Mouse (Mus musculus) layer of hippocampus, postnatal 25 days (tissue): ENCODE measurements around the gene Syn3. TPM values are rescaled to one million over a fixed set of nuclear protein-coding genes. Genes with fewer than 3 reads are reported as not detected.

Experiments used
- DNase-seq, 2 experiments: peaks; one replicate each; pipeline ENCODE4 v3.0.0; 2022; ENCODE audit warnings: mixed read lengths in 2 of 2, low spot score in 1 of 2; ENCODE audit errors: extremely low spot score in 1 of 2
- total RNA-seq, 2 experiments: library from RNA; stranded (reverse); gene quantifications; 2 replicates each; pipeline ENCODE4 v1.2.3; 2021

Gene Syn3
- total RNA-seq, 2 experiments from 2014 or later = 19.5 to 23.8 TPM

- DNase-seq = no peak
Observed at GRCm38 (mm10) chr10:86250149-86250922, 248.4 kb downstream of the Syn3 start.

DNA sequence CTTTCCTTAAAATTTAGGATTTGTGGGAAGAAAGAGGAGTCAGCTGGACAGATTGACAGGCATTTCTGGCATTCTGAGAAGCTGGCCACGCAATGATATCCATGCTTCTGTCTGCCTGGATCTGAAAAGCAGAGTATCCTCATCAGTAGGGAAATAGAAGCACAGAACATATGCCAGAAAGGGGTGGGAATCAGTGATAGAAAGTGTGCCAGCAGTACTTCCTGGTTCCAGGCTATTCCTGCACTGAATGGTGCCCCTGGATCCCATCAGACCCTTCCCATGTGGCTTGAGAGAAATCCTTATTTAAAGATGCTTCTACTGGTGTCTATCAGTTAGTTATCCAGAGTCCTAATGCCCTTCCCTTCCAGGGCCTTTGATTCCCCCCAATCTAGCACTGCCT lies 249.4 kb downstream of the Syn3 start:
- DNase-seq = no peak

- no peak for DNase-seq
Observed at GRCm38 (mm10) chr10:86248807-86249206, 249.9 kb downstream of the Syn3 start.

DNA sequence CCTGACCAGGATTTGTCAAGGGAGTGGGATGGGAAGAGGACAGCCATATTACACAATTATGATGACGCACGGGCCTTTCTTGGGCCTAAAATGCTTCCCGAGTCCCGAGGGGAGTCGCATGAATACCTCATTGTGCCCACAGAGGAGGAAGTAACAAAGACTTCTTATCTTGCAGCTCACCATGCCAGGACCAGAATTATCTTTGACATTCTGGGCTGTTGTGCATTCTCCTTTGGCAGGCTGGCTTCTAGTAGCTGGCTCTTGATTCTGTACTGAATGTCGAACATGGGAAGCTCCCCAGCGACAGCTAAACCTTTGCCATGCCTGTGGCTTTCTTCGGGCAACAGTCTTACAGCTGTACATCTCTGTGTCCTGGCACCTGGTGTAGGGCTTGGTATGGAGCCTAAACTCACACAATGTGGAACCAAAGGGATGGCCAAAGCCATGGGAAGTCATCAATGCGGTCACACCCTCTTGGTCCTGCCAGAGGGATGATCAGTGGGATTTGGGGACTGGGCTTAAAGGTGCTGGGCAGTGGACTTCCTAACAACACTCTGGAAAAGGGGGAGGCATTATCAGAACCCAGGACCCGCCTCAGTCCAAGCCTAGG lies 250.5 kb downstream of the Syn3 start:
- DNase-seq = no peak

- DNase-seq = no peak
Observed at GRCm38 (mm10) chr10:86245396-86245795, 253.3 kb downstream of the Syn3 start.

GRCm38 (mm10) chr10:86243525-86243924 lies 255.2 kb downstream of the Syn3 start:
- no peak for DNase-seq

GRCm38 (mm10) chr10:86242721-86243120 lies 256.0 kb downstream of the Syn3 start:
- DNase-seq = no peak

DNA sequence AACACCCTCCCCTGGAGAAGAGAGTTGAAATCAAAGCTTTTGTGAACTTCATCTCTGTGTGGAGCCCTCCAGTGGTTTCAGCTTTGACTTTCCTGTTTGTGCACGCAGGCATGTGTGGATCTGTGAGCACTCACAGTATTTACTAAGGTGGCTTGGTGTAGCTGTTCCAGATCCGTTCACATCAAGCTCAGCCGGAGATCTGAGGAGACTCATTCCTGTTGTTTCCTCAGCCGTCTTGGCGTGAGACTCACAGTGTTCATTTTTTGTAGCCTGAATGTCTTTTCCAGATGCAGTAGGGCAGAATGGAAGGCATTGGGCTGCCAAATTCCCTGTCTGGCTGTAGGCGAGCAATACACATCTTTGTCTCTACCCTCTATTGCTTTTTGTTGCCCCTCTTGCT lies 268.7 kb downstream of the Syn3 start:
- no peak for DNase-seq

- no peak for DNase-seq
Observed at GRCm38 (mm10) chr10:86225480-86225879, 273.2 kb downstream of the Syn3 start.

- DNase-seq = no peak
Observed at GRCm38 (mm10) chr10:86218984-86219383, 279.7 kb downstream of the Syn3 start.

GRCm38 (mm10) chr10:86216836-86217235 lies 281.9 kb downstream of the Syn3 start:
- no peak for DNase-seq

- DNase-seq = no peak
Observed at GRCm38 (mm10) chr10:86212062-86212461, 286.6 kb downstream of the Syn3 start.

DNA sequence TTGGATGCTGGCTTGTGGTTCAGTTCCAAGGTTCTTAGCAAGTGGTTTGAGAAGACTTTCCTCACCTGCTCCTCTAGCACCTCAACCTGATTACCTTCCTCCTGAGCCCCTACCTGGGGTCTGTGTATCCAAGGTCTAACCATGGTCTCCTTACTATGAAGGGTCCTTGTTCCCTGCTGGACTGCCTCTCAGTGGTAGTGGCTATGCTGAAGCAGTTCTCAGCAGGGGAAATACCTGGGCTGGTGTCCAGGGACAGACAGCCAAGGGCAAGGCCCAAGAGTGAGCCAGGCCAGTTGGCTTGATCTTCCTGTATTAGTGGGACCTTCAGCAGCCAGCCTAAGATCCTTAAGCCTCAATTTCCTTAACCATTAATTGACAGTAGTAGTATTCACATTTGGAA lies 294.8 kb downstream of the Syn3 start:
- no peak for DNase-seq

DNA sequence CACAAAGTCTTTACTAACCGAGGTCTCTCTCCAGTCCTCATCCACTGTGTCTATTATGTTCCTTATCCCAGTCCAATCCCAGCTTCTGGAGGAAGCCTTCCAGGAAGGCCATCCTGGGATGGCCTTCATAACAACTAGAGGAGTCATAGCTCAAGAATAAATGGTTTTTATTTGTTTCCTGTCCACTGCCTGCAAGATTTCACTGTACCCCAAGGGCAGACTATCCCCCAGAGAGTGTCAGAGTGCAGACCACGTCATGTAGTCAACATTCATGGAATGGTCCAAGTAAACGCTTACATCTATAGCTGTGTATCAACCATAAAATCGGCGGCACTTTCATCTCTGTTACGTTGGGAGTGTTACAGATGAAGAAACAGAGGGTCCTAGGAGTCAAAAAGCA lies 295.5 kb downstream of the Syn3 start:
- DNase-seq = no peak

- DNase-seq = no peak
Observed at GRCm38 (mm10) chr10:86201826-86202225, 296.9 kb downstream of the Syn3 start.

- DNase-seq = no peak
Observed at GRCm38 (mm10) chr10:86201006-86201405, 297.7 kb downstream of the Syn3 start.

DNA sequence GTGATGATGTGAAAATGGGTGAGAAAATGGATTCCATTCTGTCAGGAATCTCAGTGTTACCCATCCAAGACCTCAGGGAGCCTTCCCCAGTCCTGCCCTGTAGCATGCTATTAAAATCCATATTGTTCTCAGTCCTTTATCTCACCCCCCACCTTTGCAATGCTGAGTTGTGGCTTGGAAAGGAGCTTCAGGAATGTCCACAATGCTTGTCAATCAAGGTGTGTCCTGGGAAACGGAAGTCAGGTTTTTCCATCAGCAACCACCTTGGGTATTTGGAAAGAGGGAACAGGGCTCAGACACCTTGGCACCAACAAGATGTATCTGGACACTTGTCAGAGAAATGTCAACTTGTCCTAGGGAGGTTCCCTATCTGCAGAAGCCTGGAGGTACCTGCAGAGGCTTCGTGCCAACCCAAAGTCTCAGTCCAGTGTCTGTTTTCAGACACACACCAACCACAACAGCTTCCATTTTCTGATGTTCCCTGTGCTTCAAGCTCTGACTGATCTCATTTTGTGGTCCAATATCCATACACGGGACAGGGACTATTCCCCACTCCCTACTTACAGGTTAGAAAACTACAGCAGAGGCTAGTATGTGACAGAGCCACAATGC lies 302.2 kb downstream of the Syn3 start:
- DNase-seq = no peak

GRCm38 (mm10) chr10:86194722-86195121 lies 304.0 kb downstream of the Syn3 start:
- no peak for DNase-seq

GRCm38 (mm10) chr10:86193863-86194434 lies 304.7 kb downstream of the Syn3 start:
- no peak for DNase-seq

DNA sequence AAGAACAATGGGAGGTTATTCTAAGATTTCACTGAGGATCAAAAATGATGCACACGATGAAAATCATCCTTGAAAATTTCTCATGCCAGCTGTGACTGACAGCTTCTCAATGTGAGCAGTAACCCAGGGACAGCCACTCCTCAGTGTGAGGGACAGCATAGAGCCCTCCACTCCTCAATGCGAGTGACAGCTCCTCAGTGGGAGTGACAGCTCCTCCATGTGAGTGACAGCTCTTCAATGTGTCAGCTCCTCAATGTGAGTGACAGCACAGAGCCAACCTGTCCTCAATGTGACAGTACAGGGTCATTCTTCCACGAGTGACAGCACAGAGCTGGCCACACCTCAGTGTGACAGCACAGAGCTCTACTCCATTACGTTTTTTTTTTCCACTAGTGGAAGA lies 310.1 kb downstream of the Syn3 start:
- no peak for DNase-seq

DNA sequence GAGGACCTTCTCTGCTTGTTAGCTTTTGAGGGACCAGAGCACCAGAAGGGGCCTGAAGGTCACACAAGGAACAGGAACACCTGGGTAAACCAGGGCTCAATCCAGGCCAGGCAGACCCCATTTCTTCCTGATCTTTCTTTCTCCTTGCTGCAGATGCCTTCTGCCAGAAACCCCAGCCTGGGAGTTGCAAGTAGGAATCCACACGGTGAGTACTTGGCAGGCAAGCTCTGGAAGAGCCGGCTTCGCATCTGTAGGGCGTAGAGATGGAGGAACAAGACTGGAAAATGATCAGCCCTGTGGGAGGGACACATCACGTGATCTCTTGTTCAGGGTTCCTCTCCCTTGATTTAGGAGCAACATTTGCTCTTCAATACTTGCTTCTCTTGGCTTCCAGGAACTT lies 310.8 kb downstream of the Syn3 start:
- DNase-seq = no peak
